8 mouse cellular contexts compared by ENCODE assay signal in the genomic region with DNA sequence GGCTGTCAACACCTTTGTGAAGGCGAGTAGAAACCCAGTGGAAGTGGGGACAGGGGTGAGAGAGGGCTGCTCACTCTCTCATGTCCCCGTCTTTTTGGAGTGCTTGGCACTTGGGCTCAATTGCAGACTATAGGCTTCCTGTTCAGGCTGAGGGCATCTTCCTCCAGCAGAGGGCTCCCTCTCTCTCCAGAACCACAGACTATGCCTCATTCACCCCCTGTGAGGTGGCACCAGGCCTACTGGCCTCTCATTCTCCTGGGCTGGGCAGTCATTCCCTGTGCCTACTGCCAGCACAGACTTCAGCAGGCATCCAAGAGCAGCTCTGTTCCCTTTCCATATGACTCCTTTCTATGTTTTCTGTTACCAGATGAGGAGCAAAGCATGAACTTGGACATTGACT. TPM values are rescaled to one million over a fixed set of nuclear protein-coding genes. Genes with fewer than 3 reads are reported as not detected.
A peak's percentile ranks its signal among the peaks of the same experiment; 100 is the strongest.
DNase-seq lines count a peak whose midpoint lies in the region; ATAC-seq and TF ChIP-seq lines count a peak whose summit lies in the region.

No protein-coding gene starts in this region.

- peak; percentile 74 for TF ChIP-seq CTCF in liver, adult 2 months (IDR thresholded peaks at IDR 0.05; ENCODE audit: low read depth, low read length)

- H3K27me3 ChIP-seq in kidney, embryonic 16.5 days (ENCODE audit: insufficient read depth, low read length) = no peaks in the 10 kb centered on the region
- H3K27me3 ChIP-seq in liver, adult 2 months (ENCODE audit: control insufficient read depth, insufficient read depth, low read length) = no peaks in the 10 kb centered on the region

- H3K4me2 ChIP-seq in kidney, embryonic 16.5 days (replicated peaks; ENCODE audit: low read depth, low read length) = no peak overlapping the region

- H3K79me2 ChIP-seq in liver, adult 2 months (ENCODE audit: control insufficient read depth, insufficient read depth, low read length) = no peaks in the 10 kb centered on the region

- peaks cover 51% of the 10 kb centered on the region for H3K36me3 ChIP-seq in kidney, embryonic 16.5 days (ENCODE audit: insufficient read depth, low read length)
- H3K36me3 ChIP-seq in liver, adult 2 months (ENCODE audit: control insufficient read depth, insufficient read depth, low read length) = peaks cover 53% of the 10 kb centered on the region

- DNase-seq in 3T3-L1 (ENCODE audit: low read depth, low spot score) = peak; percentile 82
- peak; percentile 32 for DNase-seq in ES-CJ7 (ENCODE audit: low read depth, low spot score)
- peak; percentile 97 for DNase-seq in cerebellum, adult 9-10 months
- DNase-seq in gastrocnemius, adult 18-20 months (ENCODE audit: low spot score) = peak; percentile 85
- no peak for DNase-seq in liver, adult 2 months (ENCODE audit: extremely low read depth, low read depth, low spot score)
- DNase-seq in right cerebral cortex, adult 2 months (ENCODE audit: low spot score in 2 of 2) = peak; percentile 78 to 86
- no peak for DNase-seq in T-cell, adult 2 months (ENCODE audit: low spot score)

- 47% methylated on average over 2 of the region's 2 CpGs for WGBS in kidney, embryonic 16.5 days
- WGBS in liver, adult 2 months = 69% methylated on average over 2 of the region's 2 CpGs

- H3K4me3 ChIP-seq in kidney, embryonic 16.5 days (ENCODE audit: low read length) = no peak overlapping the region
- no peak overlapping the region for H3K4me3 ChIP-seq in liver, adult 2 months (ENCODE audit: insufficient read depth, low read depth, low read length)

- no peaks in the 10 kb centered on the region for H3K4me1 ChIP-seq in kidney, embryonic 16.5 days (ENCODE audit: insufficient read depth, low read length)
- H3K4me1 ChIP-seq in liver, adult 2 months (ENCODE audit: control insufficient read depth, insufficient read depth, low read length) = no peaks in the 10 kb centered on the region

- H3K9me3 ChIP-seq in kidney, embryonic 16.5 days (ENCODE audit: low read length) = no peaks in the 10 kb centered on the region

- H3K9ac ChIP-seq in kidney, embryonic 16.5 days (replicated peaks; ENCODE audit: low read length) = no peak overlapping the region
- H3K9ac ChIP-seq in liver, adult 2 months (ENCODE audit: low read depth, low read length) = no peak overlapping the region

- no peak for TF ChIP-seq POLR2A in liver, adult 2 months (IDR thresholded peaks at IDR 0.05; ENCODE audit: extremely low read depth, insufficient read depth, low read length)

- no peak overlapping the region for H3K27ac ChIP-seq in kidney, embryonic 16.5 days (ENCODE audit: low read length)
- H3K27ac ChIP-seq in liver, adult 2 months (replicated peaks; ENCODE audit: insufficient read depth, low read depth, low read length) = no peak overlapping the region

- ATAC-seq in kidney, embryonic 16.5 days (ENCODE audit: low FRiP score, low TSS enrichment) = peak; percentile 42; the same call in 1 of the 2 replicates

RNA-seq across cellular contexts. Expression of a gene that starts 29.1 kb away (rescaled TPM):
- total RNA-seq in gastrocnemius, adult 18-20 months (2021) = 10 to 100 TPM; 41.3 to 48.7 TPM
- polyA plus RNA-seq in kidney, embryonic 16.5 days (2015; fragmentation: Nextera tagmentation; extraction: Ambion mirVana) = 76.9 and 79.1 TPM in 2 replicates
- total RNA-seq in liver, adult 2 months (2014; rRNA removed) = 30.1 and 41.2 TPM in 2 replicates
- 46.7 and 48.8 TPM in 2 replicates for polyA plus RNA-seq in liver, adult 2 months (2012; rRNA removed)

RNA-seq across cellular contexts. Expression of a gene that starts 42.2 kb away (rescaled TPM):
- under 1 TPM in 1 of 2 experiments, not detected in 1; 0.21 TPM for total RNA-seq in gastrocnemius, adult 18-20 months (2021)
- 2.9 and 3.0 TPM in 2 replicates for polyA plus RNA-seq in kidney, embryonic 16.5 days (2015; fragmentation: Nextera tagmentation; extraction: Ambion mirVana)
- total RNA-seq in liver, adult 2 months (2014; rRNA removed) = not detected in 2 replicates
- 0.26 TPM in 1 of 2 replicates, not detected in the other for polyA plus RNA-seq in liver, adult 2 months (2012; rRNA removed)

RNA-seq across cellular contexts. Expression of a gene that starts 49.4 kb away (rescaled TPM):
- total RNA-seq in gastrocnemius, adult 18-20 months (2021) = 1 to 10 TPM; 3.6 to 6.5 TPM
- 28.4 and 28.7 TPM in 2 replicates for polyA plus RNA-seq in kidney, embryonic 16.5 days (2015; fragmentation: Nextera tagmentation; extraction: Ambion mirVana)
- 3.1 and 7.3 TPM in 2 replicates for total RNA-seq in liver, adult 2 months (2014; rRNA removed)
- polyA plus RNA-seq in liver, adult 2 months (2012; rRNA removed) = 25.4 and 25.8 TPM in 2 replicates

Comparison
In these comparisons a context has a peak if more than half of its experiments do, and no peak if none do; other contexts are left out.
1. DNase-seq: peak in 3T3-L1 (single experiment), ES-CJ7 (single experiment), cerebellum, adult 9-10 months (single experiment), gastrocnemius, adult 18-20 months (single experiment) and right cerebral cortex, adult 2 months (2 of 2); none in liver, adult 2 months (single experiment) and T-cell, adult 2 months (single experiment).